Mouse (Mus musculus) frontal cortex, postnatal 14 days (tissue): ENCODE measurements around the gene Aaed1.

Experiments
- DNase-seq, 2 experiments: peaks; one replicate each; pipeline ENCODE4 v3.0.0; 2022; ENCODE audit warnings: low spot score in 2 of 2

Aaed1 gene

GRCm38 (mm10) chr13:64250363-64250762, 62.1 kb downstream of the Aaed1 start:
- DNase-seq: no peak

- peak; percentile 39 to 72 for DNase-seq
Measured at GRCm38 (mm10) chr13:64248775-64249524, 63.6 kb downstream of the Aaed1 start.

GRCm38 (mm10) chr13:64248161-64248774, 64.2 kb downstream of the Aaed1 start:
- no peak for DNase-seq

- no peak for DNase-seq
Measured at GRCm38 (mm10) chr13:64246106-64246505, 66.4 kb downstream of the Aaed1 start.

GRCm38 (mm10) chr13:64244685-64245261, 67.7 kb downstream of the Aaed1 start:
- no peak for DNase-seq

- DNase-seq: no peak
Measured at GRCm38 (mm10) chr13:64242721-64243120, 69.8 kb downstream of the Aaed1 start.

GRCm38 (mm10) chr13:64240626-64241025, 71.9 kb downstream of the Aaed1 start:
- no peak for DNase-seq

GRCm38 (mm10) chr13:64237681-64238157, 74.8 kb downstream of the Aaed1 start:
- no peak for DNase-seq

- no peak for DNase-seq
Measured at GRCm38 (mm10) chr13:64237000-64237680, 75.4 kb downstream of the Aaed1 start.

- DNase-seq: no peak
Measured at GRCm38 (mm10) chr13:64235777-64236176, 76.7 kb downstream of the Aaed1 start.

- DNase-seq: no peak
Measured at GRCm38 (mm10) chr13:64235062-64235715, 77.3 kb downstream of the Aaed1 start.

- DNase-seq: no peak
Measured at GRCm38 (mm10) chr13:64233139-64233538, 79.4 kb downstream of the Aaed1 start.

GRCm38 (mm10) chr13:64226725-64227124, 85.8 kb downstream of the Aaed1 start:
- no peak for DNase-seq

- no peak for DNase-seq
Measured at GRCm38 (mm10) chr13:64225738-64226137, 86.8 kb downstream of the Aaed1 start.
